Mouse (Mus musculus) NIH3T3 (cell line): ENCODE measurements at regions not wholly inside any gene's neighbourhood (a gene's known extent, or its start where the extent isn't known, plus 50 kb on each side); places are given as distances from the start of the nearest gene placed in this dataset.
"Not testable (repeated sequence)": the region's sequence is repeated elsewhere in the genome, so short reads cannot be mapped to it uniquely, and the experiment has no call there.

Source experiments
- DNase-seq: peaks from one replicate; pipeline ENCODE4 v3.0.0-alpha.2; 2012; ENCODE audit warnings: low read depth

- peak; percentile 56 for DNase-seq
These were observed 167.0 kb upstream of the Ndn start for GRCm38 (mm10) chr7:62179387-62179786.

GRCm38 (mm10) chr7:62208529-62208928 is 137.8 kb upstream of the Ndn start:
- DNase-seq: no peak

- DNase-seq: peak; percentile 42
These were observed 137.2 kb upstream of the Ndn start for GRCm38 (mm10) chr7:62209117-62209700.

DNA sequence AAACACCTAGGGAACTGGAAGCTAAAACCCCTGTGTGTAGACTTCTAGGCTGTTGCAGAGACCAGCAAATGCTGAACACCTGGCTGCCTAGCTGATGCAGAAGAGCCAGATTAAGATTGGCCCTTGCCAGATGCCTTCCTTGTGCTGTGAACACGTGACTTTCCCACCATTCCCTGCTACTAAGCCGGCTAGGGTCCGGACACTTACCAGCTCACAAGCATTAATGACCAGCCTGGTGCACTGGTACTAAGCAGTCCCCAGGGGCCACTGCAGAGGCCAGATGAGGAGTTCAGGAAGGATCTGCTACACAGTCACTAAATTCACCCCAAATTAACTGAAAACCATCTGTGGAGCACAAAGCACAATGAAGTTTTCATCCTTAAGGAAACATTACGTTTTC is 121.2 kb upstream of the Ndn start:
- no peak for DNase-seq

- peak; percentile 48 for DNase-seq
These were observed 118.6 kb upstream of the Ndn start for GRCm38 (mm10) chr7:62227727-62228126.

DNA sequence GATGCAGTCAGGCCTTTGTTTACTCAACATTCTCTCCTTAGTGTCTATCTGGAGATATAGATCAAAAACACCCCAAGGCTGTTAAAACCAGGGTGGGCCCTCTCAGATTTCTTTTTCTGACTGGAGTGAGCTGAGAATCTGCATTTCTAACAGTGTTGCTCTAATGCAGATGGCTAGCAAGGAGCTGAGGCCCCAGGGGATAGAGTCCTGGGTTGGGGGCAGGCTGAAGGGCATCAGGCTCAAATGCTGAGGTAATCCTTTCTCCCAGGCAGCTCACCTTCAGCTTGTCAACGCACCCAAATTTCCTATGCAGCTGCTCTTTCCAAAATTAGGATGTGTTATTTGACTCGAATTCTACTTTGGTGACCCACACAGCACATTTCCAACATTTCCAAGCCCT is 115.7 kb upstream of the Ndn start:
- DNase-seq: no peak

- DNase-seq: no peak
These were observed 115.2 kb upstream of the Ndn start for GRCm38 (mm10) chr7:62231120-62231574.

DNA sequence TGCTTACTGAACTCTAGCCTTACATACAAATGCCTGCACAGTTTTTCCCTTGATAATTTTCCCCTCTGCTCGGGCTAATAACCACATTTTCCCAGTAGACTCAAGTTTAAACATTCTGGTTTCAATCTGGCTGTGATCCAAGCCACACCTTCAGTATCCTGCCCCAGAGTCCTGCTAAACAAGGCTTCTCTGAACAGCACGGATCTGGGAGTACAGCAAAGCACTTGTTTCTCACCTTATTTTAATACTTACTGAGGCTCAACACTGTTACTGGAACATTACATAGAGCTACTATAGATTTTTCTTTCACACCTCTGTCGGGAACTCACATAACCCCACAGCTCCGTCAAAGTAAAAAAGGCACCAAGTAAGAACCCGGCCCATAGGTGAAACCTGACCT is 114.3 kb upstream of the Ndn start:
- DNase-seq: peak; percentile 37

DNA sequence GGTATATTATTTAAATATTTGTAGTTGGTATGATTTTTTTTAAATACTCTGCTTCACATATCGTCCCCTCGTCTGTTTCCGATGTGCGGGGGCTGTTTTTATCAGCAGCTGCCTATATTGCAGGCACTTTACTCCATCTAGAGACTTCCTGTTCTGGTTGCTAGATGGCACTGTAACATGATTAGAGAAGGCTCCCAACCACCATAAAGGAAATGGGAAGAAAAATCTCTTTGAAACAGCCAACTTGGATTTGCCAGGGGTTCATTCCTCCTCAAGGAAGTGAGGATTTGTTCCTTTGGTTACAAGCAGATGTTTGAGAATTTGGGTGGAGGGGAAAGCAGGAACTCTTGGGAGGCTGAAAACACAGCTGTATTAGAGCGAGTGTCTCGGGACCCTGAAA is 112.3 kb upstream of the Ndn start:
- no peak for DNase-seq

- no peak for DNase-seq
These were observed 110.6 kb upstream of the Ndn start for GRCm38 (mm10) chr7:62235766-62236165.

GRCm38 (mm10) chr7:62261688-62262114 is 84.7 kb upstream of the Ndn start:
- peak; percentile 1 for DNase-seq

- not testable (repeated sequence) for DNase-seq
These were observed 84.2 kb upstream of the Ndn start for GRCm38 (mm10) chr7:62262174-62262573.

GRCm38 (mm10) chr7:62269156-62269855 is 77.1 kb upstream of the Ndn start:
- DNase-seq: no peak

DNA sequence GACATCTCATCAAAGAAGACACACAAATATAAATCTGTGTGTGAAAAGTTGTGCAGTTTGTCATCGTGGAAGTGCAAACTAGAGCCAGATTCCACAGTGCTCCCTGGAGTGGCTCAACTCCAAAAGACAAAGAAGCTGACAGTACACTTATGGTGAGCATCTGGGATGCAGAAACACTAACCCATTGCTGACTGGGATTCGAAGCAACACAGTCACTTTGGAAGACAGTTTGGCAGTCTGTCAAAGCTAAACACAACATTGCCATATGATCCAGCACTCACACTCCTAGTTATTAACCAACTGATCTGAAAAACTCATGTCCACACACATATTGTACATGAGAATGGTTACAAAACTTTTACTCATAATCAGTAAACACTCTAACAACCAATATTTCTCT is 70.2 kb upstream of the Ndn start:
- DNase-seq: no peak

DNA sequence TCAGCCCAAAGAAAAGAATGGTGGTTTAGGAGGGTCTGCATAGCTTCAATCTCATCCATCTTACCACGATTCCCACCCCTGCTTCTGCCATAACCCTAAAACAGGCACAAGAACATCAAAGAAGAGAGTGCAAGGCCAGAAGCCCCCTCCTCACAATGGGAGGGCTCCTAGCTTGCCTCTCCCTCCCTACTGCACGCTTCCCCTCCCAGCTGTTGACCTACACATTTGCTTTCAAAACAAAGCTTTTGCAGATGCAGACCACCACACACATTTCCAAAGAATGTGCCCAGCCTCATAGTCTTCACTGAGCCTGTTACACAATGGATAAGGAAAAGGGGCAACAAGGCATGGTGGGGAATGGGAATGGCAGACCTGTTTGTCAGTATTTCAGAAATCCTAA is 67.9 kb upstream of the Ndn start:
- no peak for DNase-seq

- DNase-seq: no peak
These were observed 67.3 kb upstream of the Ndn start for GRCm38 (mm10) chr7:62279022-62279421.
